Mouse (Mus musculus) kidney, adult 2 months (tissue): ENCODE results near the gene Ccnk.

Source experiments
- CTCF ChIP-seq: fragments of 200-500 bp; conservative IDR thresholded peaks from 2 replicates; pipeline ENCODE4 v1.5.1; 2011; ENCODE audit warnings: low read depth, mild to moderate bottlenecking, control low read depth, low read length, moderate library complexity, mixed read lengths; ENCODE audit not compliant: insufficient read depth, insufficient read length
- POLR2A ChIP-seq: fragments of 200-500 bp; IDR thresholded peaks from one replicate; pipeline ENCODE4 v1.6.1; 2011; ENCODE audit warnings: low read depth, low read length, control low read depth

DNA sequence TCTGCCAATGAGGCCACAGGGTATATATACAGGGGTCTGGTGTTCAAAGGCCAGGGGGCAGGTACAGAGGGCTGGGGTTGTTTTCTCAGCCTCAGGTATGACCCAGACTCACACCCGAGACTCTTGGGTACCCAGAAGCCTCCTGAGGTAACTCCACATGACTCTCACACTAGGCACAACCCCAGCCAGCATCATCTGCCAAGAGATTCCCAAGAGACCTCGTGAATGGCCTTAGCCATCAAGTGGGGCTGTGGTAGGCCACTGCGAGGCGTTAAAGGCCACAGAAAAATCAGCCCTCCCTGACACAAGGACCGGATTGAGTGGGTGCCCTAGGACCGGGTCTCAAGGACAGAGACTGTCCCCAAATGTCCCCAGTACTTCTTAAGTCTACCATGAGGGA lies 33.1 kb downstream of the Ccnk start:
- TF ChIP-seq CTCF, result no peak
- TF ChIP-seq POLR2A, result no peak
